Mouse (Mus musculus): ENCODE data around the gene Cdc20.

Cdc20 gene

DNA sequence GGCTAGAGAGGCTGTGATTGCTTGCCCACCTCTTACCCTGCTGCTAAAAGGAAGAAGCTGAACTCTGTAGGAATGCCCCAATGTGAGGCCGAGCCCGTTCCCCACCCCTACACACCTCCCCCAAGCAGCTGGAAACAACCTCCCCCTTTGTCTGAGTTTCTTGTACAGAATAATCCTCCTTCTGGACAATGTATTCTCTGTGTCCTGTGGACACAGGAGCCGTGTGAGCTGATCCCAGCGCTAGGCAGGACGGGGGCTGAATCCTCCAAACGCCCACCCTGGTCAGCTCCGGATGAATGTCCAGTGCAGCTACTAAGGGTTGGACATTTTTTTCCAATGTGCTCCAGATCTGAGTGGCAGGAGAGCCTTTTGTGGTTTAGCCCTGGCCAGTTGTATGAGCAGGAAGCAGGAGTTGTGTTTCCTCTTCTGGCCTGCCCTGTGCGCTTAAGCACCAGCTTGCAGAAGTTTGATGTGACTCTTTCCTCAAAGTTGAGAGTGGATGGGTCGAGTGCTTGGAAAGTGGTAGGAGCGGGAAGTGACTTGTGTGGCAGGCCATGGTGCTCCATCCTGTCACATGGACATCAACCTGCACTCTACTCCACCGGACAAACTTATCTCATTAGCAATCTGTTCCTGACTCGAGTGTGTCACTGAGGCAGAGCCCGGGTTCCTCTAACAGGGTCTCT is 19.9 kb downstream of the Cdc20 start:
- CTCF ChIA-PET, result interaction anchor here (0.7 kb wide), 1 partner anchor 16 kb away, joined by 3 read pairs; no protein-coding TSS in a partner anchor

DNA sequence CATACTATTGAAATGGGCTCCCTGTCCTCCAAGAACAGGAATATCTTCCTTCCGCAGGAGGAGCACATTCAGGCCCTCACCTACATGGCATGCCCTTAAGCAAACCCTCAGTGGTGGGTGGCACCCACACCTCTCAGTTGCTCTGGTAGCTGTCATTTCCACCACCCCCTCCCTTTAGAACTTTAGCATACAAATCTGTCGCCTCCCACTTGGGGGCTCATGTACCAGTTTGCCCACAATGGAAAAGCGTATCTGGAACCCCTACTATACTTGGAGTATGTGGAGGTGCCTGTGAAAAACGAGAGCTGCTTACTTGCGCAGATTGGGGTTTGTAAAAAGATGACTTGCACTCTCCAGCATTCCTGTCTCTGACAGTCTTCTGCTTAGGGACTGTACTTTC is 20.8 kb downstream of the Cdc20 start:
- CTCF ChIA-PET, result no interaction called here

DNA sequence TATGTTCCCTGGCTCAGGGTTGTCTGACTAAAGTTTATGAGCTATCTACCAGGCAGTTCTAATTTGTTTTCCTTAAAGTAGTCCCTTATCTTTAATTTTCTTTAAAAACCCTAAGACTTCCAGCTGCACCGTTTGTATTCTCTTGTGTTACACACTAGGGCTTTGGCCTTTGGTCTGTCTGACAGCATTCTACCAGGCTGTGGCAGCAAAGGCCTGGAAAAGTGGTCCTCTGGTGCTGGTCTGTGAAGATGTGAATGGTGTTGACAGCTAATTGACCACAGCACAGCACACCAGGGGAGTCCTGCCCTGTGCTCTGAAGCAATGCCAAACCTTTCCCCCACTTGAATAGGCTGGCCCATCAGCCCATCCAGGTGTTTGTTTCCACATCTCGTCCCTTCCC is 21.4 kb downstream of the Cdc20 start:
- CTCF ChIA-PET, result no interaction called here

DNA sequence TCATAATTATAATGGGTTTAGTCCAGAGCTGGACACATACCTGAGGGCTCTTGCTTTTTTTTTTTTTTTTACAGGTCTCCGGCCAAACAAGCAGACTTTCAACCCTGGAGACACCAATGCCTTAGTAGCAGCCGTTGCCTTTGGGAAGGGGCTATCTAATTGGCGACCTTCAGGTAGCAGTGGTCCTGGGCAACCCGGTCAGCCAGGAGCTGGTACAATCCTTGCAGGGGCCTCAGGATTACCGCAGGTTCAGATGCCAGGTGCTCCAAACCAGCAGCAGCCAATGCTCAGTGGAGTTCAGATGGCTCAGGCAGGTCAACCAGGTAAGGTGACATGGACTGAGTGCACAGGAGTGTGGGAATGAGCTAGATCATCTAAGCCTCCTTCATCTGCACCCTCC is 23.6 kb downstream of the Cdc20 start:
- CTCF ChIA-PET, result no interaction called here

DNA sequence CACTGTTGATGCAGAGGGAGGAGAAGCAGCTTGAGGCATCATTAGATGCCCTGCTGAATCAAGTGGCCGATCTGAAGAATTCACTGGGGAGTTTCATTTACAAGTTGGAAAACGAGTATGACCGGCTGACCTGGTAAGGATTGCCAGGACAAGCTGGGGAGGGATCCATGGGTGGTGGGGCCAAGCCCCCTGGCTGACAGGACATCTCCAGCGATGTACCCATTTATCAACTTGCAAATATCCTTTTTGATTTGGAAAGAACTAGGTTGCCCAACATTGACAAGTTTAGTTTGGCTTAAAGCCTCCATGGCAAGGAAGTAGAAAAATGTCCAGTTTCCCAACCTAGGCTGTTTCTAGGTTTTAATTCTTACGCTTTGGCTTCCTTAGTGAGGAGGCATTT is 26.3 kb downstream of the Cdc20 start:
- CTCF ChIA-PET, result interaction anchor here (0.5 kb wide), 1 partner anchor 11 kb away, joined by 3 read pairs; no protein-coding TSS in a partner anchor

DNA sequence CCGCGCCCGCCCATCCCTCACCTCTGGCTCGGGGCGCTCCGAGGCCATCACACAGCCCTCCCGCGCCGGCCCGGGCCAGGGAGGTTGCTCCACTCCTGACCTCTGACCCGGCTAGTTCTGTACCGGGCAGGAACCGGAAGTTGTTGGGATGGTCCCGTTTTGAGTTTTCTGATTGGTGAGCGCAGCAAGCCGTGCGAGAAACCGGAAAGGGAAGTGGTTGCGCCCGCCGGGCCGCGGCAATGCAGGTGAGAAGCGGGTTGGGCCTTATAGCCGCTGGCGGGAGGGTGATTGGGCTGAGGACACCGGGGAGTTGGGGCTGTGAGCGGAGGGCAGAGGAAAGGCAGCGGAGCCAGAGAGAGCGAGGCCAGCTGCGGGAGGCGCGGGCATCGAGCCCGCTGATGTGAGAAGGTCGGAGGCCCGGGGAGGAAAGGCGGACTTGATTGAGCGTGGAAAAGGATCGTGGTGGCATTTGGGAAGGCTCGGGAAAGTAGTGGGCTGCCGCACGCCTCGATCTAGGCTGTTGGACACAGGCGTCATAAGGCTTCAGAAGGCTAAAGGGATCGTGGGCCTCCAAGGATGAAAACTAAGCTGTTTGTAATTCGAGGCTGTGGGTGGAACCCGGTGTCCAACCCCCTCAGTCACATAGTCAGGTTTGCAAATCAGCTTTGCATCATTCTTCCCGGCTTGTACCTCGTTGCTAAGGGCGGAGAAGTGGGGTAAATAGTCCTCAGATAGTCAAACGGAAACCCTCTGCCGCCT is 27.8 kb downstream of the Cdc20 start, which contains the start of the genes Szt2 and Med8:
Szt2 (minus strand) TSS at position 132 of the 759 bp plus-strand sequence.
Med8 (plus strand) TSS at position 196 of the 759 bp plus-strand sequence.
- CTCF ChIA-PET, result interaction anchor here (0.5 to 1.0 kb wide), 2 partner anchors 13 to 22 kb away, joined by 3 read pairs; no protein-coding TSS in a partner anchor

DNA sequence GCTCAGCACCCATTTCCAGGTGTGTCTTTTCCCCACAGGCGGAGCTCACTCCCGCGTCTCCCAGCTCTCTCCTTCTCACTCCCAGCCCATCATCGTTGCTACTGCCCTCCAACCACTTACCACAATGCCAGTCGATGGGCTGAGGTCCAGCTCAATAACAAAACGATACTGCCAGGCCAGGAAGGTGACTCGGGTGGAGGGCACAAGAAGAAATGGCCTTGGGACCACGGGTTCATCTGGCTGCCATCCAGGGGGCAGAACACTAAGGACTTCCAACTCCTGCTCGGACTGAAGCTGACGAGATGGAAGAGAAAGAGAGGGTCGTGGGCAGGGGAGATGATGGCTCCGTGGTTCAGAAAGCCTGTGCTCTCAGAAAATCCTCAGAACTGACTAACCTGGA is 34.5 kb downstream of the Cdc20 start:
- CTCF ChIA-PET, result no interaction called here

DNA sequence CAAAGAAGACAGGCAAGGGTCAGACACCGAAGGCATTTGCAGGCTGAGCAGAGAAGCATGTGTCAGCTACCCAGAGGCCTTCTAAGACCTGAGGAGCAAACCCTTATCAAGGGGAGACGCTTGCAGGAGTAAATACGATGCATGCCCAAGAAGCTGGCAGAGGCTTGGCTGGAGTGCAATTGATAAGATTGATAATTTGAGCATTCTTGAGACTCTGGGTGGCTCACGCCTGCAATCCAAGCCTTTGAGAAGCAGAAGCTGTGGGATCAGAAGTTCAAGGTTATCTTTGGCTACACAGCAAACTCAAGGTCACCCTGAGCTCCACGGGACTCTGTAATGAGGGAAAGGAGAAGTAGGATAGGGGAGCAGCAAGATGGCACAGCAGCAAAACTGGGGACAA is 35.2 kb downstream of the Cdc20 start:
- CTCF ChIA-PET, result no interaction called here

DNA sequence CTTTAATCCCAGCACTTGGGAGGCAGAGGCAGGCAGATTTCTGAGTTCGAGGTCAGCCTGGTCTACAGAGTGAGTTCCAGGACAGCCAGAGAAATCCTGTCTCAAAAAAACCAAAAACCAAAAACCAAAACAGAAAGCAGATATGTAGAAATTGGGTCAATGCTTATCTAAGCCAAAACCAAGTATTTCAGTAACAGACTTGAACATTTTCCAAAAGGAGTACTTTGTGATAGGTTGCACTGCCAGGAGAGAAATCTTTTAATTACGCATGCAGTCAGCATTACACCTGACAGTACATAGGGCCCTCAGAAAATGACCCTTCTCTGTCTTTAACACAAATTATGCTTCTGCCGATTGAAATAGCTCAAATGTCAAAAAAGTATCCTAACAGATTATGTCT is 35.7 kb downstream of the Cdc20 start:
- CTCF ChIA-PET, result no interaction called here

DNA sequence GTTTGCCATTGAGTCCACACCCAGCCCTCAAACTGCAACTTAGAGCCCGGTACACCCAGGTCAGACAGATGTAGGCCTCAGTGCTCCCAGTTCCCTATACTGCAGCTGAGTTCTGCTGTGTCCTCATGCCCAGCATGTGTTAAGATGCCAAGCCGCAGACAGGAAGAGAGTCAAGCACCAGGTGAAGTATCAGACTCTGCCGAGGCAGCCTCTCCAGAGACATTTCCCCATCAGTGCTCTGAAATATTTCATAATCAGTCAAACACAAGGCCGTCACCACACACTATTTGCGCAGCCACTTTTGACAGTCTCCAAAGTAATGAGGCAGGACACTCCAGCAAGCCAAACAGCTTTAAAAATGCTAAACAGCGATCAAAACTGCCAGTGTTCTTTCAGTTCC is 38.8 kb downstream of the Cdc20 start:
- CTCF ChIA-PET, result no interaction called here

DNA sequence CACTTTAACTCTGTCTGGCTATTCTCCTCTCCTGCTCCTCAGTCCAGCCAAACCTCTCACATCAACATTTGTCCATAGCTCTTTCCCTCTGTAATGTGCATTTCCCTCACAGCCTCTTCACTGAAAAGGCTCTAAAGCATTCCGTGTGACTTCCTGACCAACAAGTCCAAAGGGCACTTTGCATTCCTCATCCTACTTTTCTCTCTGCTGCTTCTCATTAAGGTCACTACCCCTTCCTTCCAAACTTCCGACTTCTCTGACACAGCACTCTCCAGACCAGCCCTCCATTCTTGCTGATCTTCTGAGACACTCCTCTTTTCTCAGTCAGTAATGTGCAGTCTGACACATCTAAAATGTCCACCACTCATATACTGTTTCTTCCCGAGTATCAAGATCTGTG is 40.7 kb downstream of the Cdc20 start:
- CTCF ChIA-PET, result interaction anchor here (0.8 kb wide), 1 partner anchor 13 kb away, joined by 3 read pairs; no protein-coding TSS in a partner anchor

DNA sequence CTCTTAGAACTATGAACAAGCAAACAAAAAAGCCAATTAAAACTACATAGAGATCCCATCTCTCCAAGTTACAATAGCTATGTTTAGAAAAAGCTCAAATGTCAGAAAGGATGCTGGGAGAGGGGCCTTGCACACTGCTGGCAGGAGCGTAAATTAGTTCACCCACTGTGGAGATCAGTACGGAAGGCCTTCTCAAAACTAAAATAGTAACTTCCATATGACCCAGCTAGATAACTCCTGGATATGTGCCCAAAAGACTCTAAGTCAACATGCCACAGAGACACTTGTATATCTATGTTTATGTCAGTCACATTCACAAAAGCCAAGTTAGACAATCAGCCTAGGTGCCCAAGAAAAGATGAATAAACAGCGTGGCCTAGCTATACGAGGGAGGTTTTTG is 41.9 kb downstream of the Cdc20 start:
- CTCF ChIA-PET, result no interaction called here

DNA sequence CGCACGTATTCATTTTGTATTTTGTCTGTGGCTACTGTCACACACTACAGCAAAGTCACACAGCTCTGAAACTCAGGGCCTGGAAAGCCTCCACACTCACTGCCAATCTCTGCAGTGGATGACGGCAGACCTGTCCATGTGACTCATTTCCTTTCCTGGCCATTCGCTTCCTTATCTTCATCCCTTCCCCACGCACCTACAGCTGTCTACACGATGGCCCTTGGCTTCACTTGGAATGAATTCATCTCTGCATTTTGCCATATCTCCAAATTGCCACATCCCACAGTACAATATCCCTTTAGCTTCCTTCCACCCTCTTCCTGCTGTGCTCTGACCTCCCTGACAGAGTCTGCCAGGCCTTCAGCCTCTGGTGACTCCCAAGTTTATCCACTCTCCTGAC is 42.6 kb downstream of the Cdc20 start:
- CTCF ChIA-PET, result interaction anchor here (0.6 to 0.7 kb wide), 2 partner anchors 485 to 1727 kb away, joined by 3 read pairs; no protein-coding TSS in a partner anchor

DNA sequence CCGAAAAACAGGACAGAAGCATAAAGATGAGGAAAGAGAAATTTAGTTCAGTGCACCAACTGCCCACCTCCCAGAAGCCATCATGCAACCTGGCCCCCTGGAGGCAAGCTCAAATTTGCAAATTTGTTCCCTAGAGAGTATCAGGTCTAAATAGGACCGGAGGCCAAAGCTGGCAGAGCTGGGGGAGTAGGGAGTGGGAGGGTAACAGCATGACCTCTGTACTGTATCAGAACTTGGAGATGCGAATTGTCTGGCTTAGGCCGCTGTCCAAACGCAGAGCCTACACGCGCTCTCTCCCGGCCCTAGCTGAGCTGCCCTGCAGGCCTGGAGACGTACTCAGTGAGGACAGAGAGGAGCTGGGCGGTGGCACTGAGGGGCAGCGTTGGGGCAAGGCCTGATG is 47.0 kb downstream of the Cdc20 start:
- CTCF ChIA-PET, result no interaction called here

DNA sequence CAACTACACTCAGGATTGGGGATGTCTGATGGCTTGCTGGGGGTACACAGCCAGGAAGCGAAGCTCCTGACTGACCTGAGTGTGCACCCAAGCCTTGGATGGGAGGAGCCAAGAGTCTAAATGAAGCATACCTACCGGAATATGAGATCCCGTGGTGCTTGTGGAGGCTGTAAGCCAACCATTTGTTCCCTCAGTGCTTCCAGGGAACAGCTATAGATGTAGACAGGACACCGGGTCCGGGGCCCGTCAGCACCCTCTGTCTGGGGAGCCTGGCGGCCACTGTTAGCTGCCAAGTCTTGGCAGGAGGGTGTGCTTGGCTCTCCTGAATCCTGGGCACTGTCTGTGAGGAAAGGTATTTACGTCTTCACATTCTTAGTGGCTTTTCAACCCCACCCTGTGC is 49.8 kb downstream of the Cdc20 start:
- CTCF ChIA-PET, result no interaction called here

DNA sequence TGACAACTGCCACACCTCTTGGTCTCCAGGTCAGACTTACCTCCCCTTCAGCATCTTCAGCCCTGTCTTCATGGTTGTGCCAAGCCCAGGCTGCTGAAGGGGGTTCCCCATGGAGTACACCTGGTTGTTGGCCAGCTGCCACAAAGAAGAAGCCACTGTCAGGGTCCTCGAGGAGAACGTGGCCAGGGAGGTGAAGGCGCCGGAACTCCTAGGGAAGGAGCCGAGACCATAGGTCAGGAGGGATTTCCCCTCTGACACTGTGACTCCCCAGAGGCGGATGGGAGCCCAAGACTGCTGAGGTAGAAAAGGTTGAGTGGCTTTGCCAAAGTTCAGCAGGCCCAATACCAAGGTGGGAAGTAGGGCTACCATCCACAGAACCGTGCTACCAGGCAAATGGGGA is 53.9 kb downstream of the Cdc20 start:
- CTCF ChIA-PET, result no interaction called here
